Mouse (Mus musculus): ENCODE results near the gene Lasp1.
"Not testable (repeated sequence)": the region's sequence is repeated elsewhere in the genome, so short reads cannot be mapped to it uniquely, and the experiment has no call there.

Lasp1 gene

DNA sequence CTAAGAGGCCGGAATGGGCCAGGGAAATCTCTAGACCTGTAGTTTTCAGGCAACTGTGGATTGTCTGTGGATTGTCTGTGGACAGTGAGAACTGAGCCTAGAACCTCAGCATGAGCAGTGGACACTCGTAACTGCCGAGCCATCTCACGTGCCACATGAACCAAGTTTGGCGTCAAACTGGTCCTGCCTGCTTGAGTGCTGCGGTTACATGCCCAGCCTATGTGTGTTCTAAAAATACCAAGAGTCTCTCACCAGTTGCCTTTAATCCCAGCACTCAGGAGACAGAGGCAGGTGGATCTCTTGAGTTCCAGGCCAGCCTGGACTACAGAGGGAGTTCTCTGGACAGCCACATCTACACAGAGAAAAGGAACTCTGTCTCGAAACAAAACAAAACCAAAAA is 30.6 kb downstream of the Lasp1 start:
- no peak for DNase-seq (ENCODE audit: low spot score)

DNA sequence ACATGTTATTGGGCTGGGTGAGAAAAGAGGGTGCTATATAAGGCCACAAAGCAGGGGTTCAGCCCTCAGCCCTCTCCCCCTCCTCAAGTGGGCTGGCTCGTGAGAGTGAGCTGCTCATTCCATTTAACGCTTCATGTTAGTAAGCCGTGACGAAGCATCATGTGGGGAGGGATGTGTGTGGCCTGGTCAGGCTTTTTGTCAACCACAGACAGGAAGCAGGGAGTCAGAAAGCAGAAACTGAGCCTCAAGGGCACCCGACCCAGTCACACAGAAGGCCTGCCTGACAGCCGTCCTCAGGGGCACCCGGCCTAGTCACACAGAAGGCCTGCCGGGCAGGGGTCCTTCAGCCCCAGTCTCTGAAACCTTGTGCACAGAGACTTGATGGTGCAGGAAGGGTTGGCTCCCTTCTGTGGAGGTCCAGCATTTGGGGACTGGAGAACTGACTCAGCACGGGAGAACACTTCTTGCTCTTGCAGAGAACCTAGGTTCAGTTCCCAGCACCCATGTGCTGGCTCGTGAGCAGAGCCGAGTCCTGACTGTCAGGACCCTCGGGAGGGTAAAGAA is 31.2 kb downstream of the Lasp1 start:
- no peak for DNase-seq (ENCODE audit: low spot score)

DNA sequence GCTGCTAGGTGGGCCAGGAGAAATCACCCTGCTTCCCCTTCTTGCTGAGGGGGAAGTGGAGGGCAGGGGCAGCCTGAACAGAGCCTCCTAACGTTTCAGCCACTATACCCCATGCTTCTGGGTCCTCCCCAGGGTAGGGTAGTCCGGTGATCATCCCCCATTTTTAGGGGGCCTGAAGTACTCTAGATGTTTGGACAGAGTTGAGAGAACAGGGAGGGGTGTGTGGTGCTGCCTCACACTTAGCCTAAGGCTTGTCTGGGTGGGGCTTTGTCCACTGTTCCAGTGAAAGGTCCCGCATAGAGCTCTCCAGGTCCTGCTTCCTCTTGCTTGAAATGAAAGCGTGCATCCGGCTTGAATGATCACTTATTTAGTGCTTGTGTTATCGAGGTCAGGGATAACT is 31.7 kb downstream of the Lasp1 start:
- DNase-seq (ENCODE audit: low spot score) = no peak

DNA sequence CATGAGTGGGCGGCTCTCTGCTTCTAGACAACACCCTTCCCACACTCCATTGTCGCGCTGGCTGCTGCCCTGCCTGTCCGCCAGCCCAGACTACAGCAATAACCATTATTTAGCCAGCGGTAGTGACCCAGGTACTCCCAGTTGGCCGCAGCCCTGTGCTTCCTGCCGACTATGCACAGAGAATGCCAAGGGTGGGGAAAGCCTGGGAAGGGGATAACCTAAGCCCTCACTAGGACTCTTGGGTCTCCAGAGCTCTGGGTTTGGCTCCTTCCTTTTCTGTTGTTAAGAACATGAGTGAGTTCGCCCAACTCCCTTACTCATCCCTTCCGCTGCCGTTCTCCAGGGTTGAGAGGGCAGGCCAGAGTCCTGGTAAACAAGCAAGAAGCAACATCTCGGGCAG is 33.2 kb downstream of the Lasp1 start:
- no peak for DNase-seq (ENCODE audit: low spot score)

DNA sequence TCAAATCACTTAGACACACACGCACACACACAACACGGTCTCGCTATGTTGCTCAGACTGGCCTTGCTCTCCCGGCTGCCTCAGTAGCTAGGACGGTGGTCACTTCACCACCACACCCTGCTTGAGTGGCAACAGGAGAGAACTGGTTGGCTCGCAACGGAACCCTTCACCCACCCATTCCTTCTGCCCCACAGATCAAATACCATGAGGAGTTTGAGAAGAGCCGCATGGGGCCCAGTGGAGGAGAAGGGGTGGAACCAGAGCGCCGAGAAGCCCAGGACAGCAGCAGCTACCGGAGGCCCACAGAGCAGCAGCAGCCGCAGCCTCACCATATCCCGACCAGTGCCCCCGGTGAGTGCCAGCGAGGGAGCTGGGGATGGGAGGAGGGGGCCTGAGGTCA is 34.6 kb downstream of the Lasp1 start:
- no peak for DNase-seq (ENCODE audit: low spot score)

DNA sequence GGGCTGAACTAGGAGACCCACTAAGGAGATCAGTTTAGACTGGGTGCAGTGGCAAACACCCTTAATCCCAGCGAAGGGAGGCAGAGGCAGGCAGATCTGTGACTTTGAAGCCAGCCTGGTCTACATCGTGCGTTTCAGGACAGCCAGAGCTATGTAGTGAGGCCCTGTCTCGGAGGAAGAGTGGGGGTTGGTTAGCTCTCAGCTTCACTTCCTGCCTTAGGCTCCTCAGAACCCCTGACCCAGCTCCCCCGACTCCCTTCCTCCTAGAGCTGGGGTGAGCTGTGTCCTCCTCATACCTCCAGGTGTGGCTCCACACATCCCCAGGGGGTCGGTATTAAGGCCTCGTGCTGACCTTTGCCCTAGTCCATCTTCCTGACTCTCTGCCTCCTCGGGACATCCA is 37.7 kb downstream of the Lasp1 start:
- DNase-seq (ENCODE audit: low spot score) = no peak

DNA sequence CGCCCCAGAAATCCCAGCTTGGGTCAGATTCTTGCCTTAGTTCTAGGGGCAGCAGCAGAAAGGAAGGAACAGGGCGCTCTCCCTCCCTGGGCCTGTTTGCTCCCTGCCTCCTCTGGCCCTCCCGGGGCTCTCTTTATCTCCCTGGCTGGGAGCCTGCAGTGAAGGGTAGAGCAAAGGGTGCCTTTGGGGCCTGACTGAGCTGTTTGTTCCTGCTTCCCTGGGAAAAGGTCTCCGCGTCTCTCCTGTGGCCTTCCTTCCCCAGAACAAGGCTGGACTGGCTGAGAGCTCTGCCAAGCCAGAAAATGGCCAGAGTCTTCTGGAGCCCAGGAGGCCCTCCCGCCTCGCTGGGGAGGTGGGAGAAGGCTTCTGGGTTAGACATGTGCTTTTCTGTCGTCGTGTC is 38.3 kb downstream of the Lasp1 start:
- not testable (repeated sequence) for DNase-seq (ENCODE audit: low spot score)

DNA sequence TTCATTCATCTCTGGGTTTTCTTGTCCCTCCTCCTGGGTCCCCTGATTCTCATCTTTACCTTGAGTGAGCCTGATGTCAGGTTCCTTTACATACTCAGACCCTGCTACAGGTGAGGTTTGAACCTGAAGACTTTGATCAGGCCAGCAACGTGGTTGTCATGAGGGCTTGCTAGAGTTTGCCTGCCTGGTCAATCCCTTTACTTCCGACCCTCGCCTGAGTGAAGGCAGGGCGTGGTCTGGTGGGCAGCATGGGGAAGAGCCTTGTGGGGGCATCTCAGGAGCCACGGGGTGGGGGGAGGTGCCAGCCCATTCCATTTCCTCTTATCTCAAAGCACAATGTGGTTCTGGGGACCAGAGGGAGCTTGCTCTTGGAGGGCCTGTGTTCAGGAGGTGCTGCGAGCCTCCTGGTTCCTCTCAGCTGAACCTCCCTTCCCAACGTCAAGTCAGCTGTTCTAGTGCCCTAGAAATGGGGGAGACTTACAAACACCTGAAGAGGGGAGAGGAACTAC is 38.9 kb downstream of the Lasp1 start:
- no peak for DNase-seq (ENCODE audit: low spot score)

DNA sequence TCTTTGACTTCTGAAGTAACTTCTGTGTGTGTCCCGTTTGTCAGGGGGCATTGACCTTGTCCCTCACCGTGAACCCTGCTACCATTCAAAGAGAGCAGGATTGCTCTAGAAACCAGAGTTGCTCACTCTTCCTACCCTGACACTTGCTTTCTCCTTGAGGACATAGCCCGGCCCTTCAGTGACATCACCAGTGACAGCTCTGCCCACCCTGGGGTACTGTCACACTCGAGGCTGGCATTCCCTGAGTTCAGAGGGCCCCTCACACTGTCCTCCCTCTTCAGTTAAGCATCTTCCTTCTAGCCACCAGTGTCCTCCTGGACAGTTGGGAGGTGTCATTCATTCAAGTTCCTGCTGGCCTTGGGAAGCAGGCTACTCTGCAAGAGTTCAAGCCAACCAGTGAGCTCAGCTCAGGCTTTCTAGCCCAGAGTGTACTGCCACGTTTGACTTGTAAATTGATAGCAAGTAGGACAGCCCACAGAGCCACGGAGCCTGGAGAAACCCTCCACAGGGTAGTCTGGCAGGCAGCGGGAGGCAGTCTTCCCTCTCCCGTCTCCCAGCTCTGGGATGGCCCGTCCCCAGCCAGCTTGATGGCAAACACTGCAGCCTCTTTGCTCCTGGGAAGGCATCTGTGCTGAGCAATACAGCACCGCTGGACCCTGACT is 40.1 kb downstream of the Lasp1 start:
- DNase-seq (ENCODE audit: low spot score) = no peak

DNA sequence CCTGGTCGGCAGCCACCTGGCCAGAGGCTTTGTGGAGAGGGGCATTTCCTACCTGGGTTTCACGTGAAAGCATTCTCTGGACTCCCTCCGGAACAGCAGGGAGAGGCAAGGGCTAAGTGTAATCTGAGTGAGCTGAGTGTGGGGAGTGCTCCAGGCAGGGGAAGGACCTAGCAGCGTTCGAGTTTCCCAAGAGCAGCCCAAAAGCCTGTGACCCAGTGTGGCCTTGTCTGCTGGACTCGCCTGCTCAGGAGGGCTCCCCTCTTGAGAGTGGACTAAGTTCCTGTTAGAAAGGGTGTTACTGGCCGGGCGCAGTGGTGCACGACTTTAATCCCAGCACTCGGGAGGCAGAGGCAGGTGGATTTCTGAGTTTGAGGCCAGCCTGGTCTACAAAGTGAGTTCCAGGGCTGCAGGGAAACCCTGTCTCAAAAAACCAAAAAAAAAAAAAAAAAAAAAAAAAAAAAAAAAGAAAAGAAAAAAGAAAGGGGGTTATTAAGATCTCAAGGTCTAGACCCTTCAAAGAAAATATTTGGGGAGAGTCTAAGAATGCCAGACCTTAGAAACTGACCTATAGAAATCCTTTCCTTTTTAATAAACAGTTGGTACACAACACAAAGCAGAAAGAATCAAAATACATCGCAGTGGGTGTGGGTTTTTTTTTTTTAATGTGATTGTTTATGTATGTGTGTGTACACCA is 40.8 kb downstream of the Lasp1 start:
- DNase-seq (ENCODE audit: low spot score) = no peak

DNA sequence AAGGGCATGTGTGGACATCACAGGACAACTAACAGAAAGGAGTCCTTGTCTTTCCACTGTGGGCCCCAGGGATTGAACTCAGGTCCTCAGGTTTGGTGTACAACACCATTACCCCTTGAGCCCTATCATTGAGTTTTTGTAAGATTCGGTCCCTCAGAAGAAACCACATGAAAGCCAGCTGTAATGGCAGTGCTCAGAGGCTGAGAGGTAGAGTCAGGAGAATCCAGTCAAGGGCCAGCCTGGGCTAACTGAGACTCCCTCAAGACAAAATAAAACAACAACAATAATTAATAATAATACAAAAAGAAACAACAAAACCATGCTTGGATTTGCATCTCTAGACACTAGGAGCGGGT is 41.3 kb downstream of the Lasp1 start:
- DNase-seq (ENCODE audit: low spot score) = no peak

DNA sequence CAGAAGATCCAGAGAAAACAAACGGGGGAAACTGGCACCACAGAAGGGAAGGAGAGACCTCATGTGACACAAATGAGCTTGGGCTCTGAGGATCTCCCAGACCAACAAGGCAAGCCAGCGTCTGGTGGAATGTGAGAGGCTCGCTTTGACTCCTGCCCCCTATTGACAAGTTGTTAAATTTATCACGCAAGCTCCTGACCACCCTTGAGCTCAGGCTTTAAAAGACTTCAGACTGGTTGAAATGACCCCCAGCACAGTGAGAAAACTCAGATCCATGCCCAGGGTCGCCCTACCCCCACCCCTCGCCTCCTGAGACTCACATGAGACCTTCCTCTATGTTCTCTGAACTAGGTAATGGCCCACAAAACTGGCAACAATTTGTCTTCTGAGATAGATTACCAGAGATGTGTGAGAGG is 41.7 kb downstream of the Lasp1 start, which contains the start of gene B230217C12Rik:
Gene B230217C12Rik (plus strand): TSS at position 242 of the 416 bp plus-strand sequence.
- DNase-seq (ENCODE audit: low spot score) = peak; percentile 88

DNA sequence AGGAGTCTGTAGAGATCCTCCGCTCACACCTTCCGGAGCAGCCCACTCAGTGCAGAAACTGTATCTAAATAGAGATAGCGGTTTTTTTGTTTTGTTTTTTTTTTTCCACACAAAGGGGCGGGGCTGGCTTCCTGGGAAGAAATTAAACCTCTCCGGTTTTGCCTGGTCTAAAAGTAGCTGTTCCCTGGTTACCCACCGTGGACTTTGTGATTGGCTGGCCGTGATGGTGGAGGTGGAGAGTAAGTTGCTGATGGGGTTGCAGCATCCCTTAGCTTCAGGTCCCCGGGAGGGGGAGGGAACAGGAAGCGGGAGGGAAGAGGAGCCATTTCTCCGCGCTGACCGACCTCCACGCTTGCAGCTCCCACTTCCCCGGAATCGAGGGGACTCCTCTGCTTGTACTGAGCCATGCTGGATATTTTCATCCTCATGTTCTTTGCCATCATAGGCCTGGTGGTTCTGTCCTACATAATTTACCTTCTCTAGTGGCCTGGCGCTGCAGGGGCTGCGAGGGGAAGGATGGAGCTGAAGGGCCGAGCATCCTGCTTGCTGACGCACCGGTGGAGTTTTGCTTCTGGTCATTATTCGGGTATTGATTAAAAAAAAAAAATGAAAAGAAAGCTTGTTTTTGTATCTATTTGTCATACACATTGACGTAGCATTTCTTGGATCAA is 42.3 kb downstream of the Lasp1 start:
- peak; percentile 94 for DNase-seq (ENCODE audit: low spot score)

DNA sequence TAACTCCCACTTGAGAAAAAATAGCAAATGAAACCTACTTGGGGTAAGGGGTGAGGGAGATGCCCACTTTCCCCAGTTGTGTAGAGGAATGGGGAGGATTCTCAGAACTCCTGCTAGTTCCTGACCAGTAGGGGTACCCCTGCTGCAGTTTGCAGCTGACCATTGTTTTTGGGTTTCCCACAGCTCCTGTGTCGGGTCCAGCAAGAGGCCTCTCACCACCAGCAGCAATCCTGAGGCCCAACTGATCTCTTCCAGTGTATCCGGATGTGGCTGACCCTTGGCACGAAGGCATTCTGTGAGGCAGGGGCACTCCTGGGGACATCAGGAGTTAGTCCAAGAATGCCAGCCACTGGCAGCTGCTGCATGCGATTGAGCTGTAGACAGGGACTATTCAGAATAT is 43.2 kb downstream of the Lasp1 start:
- peak; percentile 54 for DNase-seq (ENCODE audit: low spot score)

DNA sequence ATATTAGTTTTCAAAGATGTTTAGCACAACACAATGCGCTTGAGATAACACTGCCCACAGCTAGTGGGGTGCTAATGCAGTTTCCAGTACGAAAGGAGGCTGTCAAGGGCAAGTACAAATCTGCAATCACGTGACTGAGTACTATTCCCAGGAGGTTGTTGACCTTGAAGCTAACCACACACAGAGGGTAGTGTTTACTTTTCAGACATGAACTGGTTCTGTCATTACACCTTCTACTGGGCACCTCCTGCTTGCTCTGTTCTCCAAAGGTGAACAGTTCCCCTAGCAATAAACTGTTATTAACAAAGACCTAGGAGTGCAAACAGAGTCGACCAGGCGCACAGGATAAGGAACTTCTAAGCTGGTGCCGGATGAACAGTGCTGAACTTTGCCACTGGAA is 51.6 kb downstream of the Lasp1 start:
- no peak for DNase-seq (ENCODE audit: low spot score)

DNA sequence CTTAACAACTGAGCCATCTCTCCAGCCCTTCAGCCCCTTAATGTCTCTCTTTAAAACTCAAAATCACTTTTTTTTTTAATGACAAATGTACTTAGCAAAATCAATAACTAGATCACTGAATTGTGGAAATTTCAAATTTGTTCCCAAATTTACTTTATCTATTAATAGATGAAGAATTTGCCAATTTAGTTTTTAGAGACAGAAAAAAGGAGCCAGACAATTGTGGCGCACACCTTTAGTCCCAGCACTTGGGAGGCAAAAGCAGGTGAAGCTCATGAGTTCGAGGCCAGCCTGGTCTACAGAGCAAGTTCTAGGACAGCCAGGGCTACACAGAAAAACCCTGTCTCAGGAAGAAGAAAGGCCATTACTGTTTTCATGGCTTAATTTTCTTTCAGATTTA is 52.8 kb downstream of the Lasp1 start:
- DNase-seq (ENCODE audit: low spot score) = no peak

DNA sequence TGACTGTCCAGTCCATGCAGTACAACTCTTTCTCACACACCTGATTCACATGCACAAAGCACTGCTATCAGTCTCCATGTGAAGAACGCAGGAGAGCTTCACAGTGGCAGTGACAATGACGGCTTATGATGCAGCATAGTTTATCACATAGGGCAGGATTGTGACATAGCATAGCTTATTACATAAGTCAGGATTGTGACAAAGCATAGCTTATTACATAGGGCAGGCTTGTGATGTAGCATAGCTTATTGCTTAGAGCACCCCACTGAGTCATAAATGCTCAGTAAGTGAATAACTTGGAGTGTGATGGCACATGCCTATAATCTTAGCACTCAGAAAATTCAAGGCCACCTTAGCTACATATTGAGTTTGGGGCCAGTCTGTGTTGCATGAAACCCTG is 56.7 kb downstream of the Lasp1 start:
- no peak for DNase-seq (ENCODE audit: low spot score)

DNA sequence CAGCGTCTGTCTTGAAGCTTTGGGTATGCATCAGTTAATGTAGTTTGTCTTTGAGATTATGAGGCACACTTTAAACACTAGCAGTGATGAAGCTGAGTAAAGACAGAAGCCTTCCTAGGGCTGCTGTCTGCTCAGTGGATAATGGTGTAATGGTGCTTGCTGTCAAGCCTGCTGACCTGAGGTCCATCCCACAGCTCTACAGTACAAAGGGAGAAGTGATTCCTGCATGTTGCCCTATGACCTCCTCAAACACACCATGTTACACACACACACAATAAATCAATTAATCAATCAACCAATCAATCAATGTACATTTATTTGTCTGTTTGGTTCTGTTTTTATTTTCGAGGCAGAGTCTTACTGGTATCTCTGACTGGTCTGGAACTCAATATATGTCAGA is 63.3 kb downstream of the Lasp1 start:
- no peak for DNase-seq (ENCODE audit: low spot score)

DNA sequence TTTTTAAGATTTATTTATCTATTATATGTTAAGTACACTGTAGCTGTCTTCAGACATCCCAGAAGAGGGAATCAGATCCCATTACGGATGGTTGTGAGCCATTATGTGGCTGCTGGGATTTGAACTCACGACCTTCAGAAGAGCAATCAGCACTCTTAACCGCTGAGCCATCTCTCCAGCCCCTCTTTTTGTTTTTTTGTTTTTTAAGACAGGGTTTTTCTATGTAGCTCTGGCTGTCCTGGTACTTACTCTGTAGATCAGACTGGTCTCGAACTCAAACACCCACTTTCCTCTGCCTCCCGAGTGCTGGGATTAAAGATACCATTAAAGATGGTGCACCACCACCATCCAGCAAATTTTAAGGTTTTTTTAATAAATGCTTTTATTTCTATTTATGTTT is 66.6 kb downstream of the Lasp1 start:
- DNase-seq (ENCODE audit: low spot score) = no peak

DNA sequence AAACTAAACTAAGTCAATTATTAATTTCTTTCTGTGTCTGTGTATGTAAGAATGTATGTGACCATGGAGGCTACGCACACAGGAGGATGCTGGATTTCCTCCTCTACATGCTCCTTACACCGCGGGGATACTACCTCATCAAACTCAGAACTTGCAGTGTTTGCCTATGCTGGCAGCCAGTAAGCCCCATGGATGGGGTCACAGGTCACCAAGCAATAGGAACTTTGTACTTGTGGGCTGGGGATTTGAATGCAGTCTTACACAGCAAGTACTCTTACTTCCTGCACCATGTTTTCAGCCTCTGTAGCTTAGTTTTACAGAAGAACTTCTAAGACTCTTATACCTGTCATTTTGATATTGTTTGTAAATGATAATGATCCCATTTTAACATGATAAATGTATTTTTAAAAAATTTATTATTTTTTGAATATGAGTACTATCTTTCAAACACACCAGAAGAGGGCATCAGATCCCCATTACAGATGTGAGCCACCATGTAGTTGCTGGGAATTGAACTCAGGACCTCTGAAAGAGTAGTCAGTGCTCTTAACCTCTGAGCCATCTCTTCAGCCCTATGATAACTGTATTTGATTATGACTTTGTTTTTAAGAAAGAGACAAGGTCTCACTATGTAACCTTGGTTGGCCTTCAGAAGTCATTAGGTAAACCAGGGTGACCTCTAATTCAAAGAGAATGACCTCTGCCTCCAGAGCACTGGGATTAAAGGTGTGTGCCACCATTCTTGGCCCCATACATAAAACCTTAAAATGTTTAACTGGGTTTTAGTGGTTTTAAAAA is 67.5 kb downstream of the Lasp1 start:
- DNase-seq (ENCODE audit: low spot score) = no peak

DNA sequence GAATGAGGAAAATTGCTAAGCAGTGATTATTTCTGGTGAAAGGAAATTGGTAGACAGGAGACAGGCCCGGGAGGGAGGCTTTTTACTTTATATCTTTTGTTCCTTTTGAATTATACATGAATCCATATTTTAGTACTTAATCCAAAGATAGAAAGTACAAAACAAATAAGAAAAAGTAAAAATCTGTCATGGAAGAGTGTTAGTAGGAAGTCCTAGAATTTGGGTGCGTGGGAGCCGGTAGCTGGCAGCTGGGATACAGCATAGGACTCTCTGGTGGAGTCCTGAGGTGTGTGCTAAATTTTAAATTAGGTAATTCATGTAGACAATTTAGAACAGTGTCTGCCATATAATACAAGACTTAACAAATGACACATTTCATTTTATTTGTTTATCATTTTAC is 68.8 kb downstream of the Lasp1 start:
- no peak for DNase-seq (ENCODE audit: low spot score)

DNA sequence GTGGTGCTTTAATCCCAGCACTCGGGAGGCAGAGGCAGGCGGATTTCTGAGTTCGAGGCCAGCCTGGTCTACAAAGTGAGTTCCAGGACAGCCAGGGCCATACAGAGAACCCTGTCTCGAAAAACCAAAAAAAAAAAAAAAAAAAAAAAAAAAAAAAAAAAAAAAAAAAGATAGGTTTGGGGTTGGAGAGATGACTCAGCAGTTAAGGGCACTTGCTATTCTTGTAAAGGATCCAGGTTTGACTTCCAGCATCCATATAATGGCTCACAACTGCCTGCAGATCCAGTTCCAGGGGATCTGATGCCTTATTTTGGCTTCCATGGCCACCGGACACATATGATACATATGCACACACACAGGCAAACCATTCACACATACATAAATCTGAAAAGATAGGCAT is 73.6 kb downstream of the Lasp1 start:
- not testable (repeated sequence) for DNase-seq (ENCODE audit: low spot score)

All from embryo, embryonic 10.5 days (tissue).